Mouse (Mus musculus) retina, adult 2 months (tissue): ENCODE results near the gene Kat7.
A peak's percentile ranks its signal among the peaks of the same experiment; 100 is the strongest.

ENCODE experiments used
- DNase-seq: peaks from one replicate; pipeline ENCODE4 v3.0.0-alpha.2; 2012; ENCODE audit warnings: low read depth, low spot score

Kat7 gene

GRCm38 (mm10) chr11:95333805-95334204 is 23.8 kb upstream of the Kat7 start:
- DNase-seq = no peak

GRCm38 (mm10) chr11:95333209-95333608 is 23.2 kb upstream of the Kat7 start:
- DNase-seq = no peak

- DNase-seq = no peak
Observed at GRCm38 (mm10) chr11:95330662-95331061, 20.6 kb upstream of the Kat7 start.

- DNase-seq = no peak
Observed at GRCm38 (mm10) chr11:95328629-95329028, 18.6 kb upstream of the Kat7 start.

GRCm38 (mm10) chr11:95326243-95326642 is 16.2 kb upstream of the Kat7 start:
- DNase-seq = no peak

- DNase-seq = no peak
Observed at GRCm38 (mm10) chr11:95325832-95326231, 15.8 kb upstream of the Kat7 start.

- DNase-seq = no peak
Observed at GRCm38 (mm10) chr11:95324181-95324580, 14.1 kb upstream of the Kat7 start.

DNA sequence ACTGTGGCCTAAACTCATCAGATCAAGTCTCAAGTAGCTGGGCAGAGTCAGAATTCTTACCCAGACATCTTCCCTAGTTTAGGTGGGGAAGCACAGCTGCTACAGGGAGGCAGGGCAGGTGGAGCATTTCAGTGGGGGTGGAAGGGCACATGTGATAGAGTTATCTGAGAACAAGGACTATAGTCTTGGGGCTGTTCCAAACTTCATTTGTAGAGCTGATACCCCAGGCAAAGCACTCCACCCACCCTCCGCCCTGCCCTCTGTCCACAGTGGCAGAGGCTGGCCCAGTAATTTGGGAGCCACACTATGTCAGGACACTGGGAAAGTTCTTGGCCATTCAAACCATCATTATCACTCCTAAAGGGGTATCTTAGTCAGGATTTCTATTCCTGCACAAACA is 10.0 kb upstream of the Kat7 start:
- no peak for DNase-seq

GRCm38 (mm10) chr11:95319506-95319905 is 9.5 kb upstream of the Kat7 start:
- no peak for DNase-seq

GRCm38 (mm10) chr11:95318116-95318515 is 8.1 kb upstream of the Kat7 start:
- no peak for DNase-seq

- no peak for DNase-seq
Observed at GRCm38 (mm10) chr11:95315215-95315955, 5.3 kb upstream of the Kat7 start.

- no peak for DNase-seq
Observed at GRCm38 (mm10) chr11:95311425-95311807, 1.4 kb upstream of the Kat7 start.

GRCm38 (mm10) chr11:95310648-95311424 is 790 bp upstream of the Kat7 start:
- no peak for DNase-seq

DNA sequence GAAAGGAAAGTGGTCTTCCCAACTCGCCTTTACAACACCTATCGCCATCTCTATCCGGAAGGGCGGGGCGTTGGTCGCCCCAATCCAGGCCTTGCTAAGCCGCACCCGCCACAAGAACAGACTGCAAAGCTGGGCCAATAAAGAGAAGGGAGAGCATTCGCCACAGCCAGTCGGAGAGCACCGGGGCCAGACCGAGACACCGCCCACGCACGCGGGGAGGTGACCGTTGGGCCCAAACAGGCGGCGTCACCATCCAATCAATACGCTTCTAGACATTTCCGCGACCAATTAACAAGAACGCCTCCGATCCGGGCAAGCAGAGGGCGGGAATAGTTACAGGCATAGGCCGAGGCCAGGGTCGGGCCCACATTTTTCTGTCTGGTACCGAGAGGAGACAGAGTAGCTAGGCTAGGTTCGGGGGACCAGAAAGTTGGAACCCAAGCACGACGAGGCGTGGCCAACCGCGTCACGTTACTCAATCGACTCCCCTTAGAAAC is 488 bp downstream of the Kat7 start:
- DNase-seq = peak; percentile 85

DNA sequence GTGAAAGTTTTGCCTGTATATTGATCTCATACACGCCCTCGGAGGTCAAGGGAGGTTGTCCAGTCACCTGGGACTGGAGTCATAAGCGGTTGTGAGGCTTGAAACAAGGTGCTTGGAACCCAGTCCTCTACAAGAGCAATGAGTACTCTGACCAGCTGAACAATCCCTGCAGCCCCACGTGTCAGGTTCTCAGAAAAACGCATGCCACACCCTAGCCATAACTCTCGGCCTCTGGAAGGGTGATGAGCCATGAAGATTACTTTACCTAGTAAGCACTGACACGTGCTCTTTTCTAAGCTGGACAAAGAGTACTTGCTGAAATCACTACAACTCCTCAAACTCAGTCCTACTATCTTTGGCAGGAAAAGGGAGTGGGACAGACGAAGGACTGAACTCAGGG is 2.5 kb downstream of the Kat7 start:
- no peak for DNase-seq

GRCm38 (mm10) chr11:95305600-95305999 is 4.4 kb downstream of the Kat7 start:
- DNase-seq = no peak

DNA sequence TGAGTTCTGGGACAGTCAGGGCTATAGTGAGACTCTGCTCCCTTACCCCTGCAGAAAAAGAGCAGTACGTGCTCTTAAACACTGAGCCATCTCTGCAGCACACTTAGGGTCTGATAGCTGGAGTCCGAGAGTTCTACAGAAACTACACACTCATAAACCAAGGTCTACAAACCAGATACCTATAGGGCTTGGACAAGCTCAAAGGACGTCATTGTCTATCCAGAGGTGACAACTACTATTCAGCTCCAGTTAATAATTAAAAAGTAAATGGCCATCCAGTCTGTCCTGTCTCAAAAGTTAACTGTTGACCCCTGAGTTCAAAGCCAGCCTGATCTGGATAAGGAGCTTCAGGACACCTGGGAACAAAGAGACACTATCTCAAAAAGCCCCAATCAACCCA is 8.3 kb downstream of the Kat7 start:
- no peak for DNase-seq

DNA sequence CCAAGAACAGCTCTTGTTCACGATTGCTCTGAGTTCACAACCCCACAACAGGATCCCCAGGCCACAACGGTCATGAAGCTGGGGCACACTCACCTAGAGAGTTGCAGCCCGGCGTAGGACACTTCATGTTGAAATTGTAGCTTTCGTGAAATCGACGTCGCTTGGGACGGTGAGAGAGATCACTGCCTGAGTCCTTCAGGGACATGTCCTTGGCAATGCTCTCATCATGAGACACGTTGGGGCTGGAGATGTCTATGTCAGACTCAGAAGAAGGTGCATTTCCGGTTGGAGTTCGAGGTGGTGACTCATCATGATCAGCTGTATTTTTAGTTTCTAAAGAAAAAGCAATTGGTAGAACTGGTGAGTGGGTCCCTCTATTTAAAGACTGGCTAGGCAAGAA is 10.2 kb downstream of the Kat7 start:
- no peak for DNase-seq

GRCm38 (mm10) chr11:95298146-95298545 is 11.9 kb downstream of the Kat7 start:
- no peak for DNase-seq

- no peak for DNase-seq
Observed at GRCm38 (mm10) chr11:95295736-95296135, 14.3 kb downstream of the Kat7 start.

GRCm38 (mm10) chr11:95293017-95293624 is 16.9 kb downstream of the Kat7 start:
- DNase-seq = no peak

DNA sequence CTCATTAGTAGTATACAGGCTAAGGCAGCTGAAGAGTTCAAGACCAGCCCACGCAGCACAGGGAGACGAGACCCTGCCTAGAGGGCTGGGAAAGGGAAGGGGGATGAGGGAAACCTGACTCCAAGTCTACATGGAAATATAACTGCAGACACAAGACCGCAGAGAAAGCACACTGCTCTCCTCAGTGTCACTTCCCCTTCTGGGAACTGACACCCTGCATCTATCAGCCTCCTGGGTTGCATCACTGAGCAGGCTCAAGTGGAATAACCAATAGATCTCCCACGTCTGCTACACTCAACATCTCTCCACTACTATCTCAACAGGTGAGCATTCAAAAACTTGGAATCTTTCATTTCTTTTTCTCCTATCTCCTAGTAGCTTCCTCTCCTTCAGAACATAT is 18.0 kb downstream of the Kat7 start:
- DNase-seq = no peak

DNA sequence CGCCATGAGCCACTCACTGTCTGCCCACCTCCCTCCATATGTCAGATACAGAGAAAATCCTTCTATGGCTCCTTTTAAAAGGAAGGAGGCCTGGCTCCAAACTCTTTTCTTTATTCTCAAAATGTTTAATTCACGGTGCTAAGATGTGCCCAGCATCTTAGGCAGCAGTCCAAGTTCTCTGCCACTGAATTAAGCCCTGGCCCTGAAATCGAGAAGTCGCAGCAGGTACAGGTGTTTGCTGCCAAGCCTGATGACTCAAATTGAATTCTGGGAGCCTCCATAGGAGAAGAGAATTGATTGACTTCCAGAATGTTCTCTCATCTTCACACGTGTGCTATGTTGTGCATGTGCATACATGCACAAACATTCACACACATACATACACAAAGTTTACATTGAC is 27.7 kb downstream of the Kat7 start:
- no peak for DNase-seq
